Mouse (Mus musculus) lung, postnatal 0 days (tissue): ENCODE data around the gene Tmem151a. TPM values are rescaled to one million over a fixed set of nuclear protein-coding genes. Genes with fewer than 3 reads are reported as not detected.

Source experiments
- ATAC-seq: fragments of 200-750 bp; cut with Nextera tagmentation; 2 replicates; pipeline ENCODE4 v1.8.0; 2017; ENCODE audit warnings: moderate library complexity
- DNase-seq: peaks from one replicate; pipeline ENCODE4 v3.0.0-alpha.2; 2016; ENCODE audit warnings: low spot score
- H3K27ac ChIP-seq: fragments of 300-500 bp; sonication (generic); 2 replicates; pipeline ENCODE4 v1.5.1; 2014; ENCODE audit warnings: antibody characterized with exemption, mild to moderate bottlenecking, low read length, mixed read lengths
- H3K27me3 ChIP-seq: fragments of 300-500 bp; sonication (generic); replicated peaks from 2 replicates; pipeline ENCODE4 v1.6.1; 2014; ENCODE audit warnings: low read length, mixed read lengths; ENCODE audit not compliant: insufficient read depth
- H3K36me3 ChIP-seq: fragments of 300-500 bp; sonication (generic); 2 replicates; pipeline ENCODE4 v1.6.1; 2014; ENCODE audit warnings: low read length, mixed read lengths; ENCODE audit not compliant: insufficient read depth
- H3K4me1 ChIP-seq: fragments of 300-500 bp; sonication (generic); 2 replicates; pipeline ENCODE4 v1.6.1; 2014; ENCODE audit warnings: antibody characterized with exemption, low read depth, low read length, mixed read lengths; ENCODE audit not compliant: insufficient read depth
- H3K4me2 ChIP-seq: fragments of 300-500 bp; sonication (generic); replicated peaks from 2 replicates; pipeline ENCODE4 v1.6.1; 2014; ENCODE audit warnings: low read depth, mild to moderate bottlenecking, low read length, moderate library complexity, mixed read lengths
- H3K4me3 ChIP-seq: fragments of 300-500 bp; sonication (generic); 2 replicates; pipeline ENCODE4 v1.5.1; 2014; ENCODE audit warnings: low read depth, low read length
- H3K9ac ChIP-seq: fragments of 300-500 bp; sonication (generic); replicated peaks from 2 replicates; pipeline ENCODE4 v1.6.1; 2014; ENCODE audit warnings: low read depth, mild to moderate bottlenecking
- H3K9me3 ChIP-seq: fragments of 300-500 bp; sonication (generic); 2 replicates; pipeline ENCODE4 v1.6.1; 2016; ENCODE audit warnings: low read length, mixed read lengths
- CTCF ChIP-seq: IDR thresholded peaks from 2 replicates; pipeline ENCODE4 v1.5.1; 2016; ENCODE audit warnings: antibody characterized with exemption, mild to moderate bottlenecking
- EP300 ChIP-seq: IDR thresholded peaks from 2 replicates; pipeline ENCODE4 v1.6.1; 2016; ENCODE audit warnings: antibody characterized with exemption, mild to moderate bottlenecking, control low read depth
- WGBS: fragments of 180-500 bp; shearing (Covaris S2); extraction: QIAGEN DNeasy Blood & Tissue Kit; methylation state at CpG from one replicate; pipeline ENCODE4 v1.1.7; 2014; 5-methylcytosine and 5-hydroxymethylcytosine counted together
- polyA plus RNA-seq: library from polyadenylated mRNA; unstranded; fragments of >200 nt; fragmentation: Nextera tagmentation; extraction: Ambion mirVana; gene quantifications from 2 replicates; pipeline ENCODE4 v1.2.1, GENCODE M21; 2015

Tmem151a gene
- polyA plus RNA-seq, 1 experiment from 2014 or later: 4.5 TPM

DNA sequence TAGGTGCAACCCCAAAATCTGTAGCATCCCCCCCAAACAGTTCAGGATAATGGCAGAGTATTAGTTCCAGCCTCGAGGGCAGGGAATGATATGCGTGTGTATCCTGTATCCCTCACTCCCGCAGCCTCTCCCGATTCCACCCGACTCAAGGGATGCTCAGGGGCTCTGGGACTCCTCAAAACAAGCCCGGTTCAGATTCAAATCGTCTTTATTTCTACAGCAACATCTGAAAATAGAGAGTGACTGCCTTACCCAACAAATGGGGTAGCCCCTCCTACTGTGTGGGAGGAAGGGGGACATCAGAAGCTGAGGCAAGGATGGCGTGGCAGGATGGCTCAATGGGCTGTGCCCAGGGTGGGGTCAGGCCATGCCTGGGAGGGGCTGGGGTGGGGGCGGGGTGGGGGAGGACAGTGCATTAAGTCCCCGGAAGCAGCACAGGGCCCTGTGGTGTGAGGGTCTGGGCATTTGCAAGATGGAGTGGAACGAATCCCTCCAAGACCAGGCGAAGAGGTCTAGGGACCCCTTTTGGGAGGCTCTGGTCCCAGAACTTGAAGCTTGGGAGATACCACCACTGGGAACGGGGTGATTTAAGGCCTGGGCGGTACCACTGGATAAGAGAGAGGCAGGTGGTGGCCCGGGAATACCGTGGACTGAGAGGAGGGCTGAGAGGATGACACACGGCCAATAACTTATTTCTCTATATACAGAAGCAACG lies 22.4 kb upstream of the Tmem151a start:
- 66% methylated on average over 18 of the region's 18 CpGs for WGBS
- no peak overlapping the region for H3K27ac ChIP-seq
- H3K27me3 ChIP-seq: no peaks in the 10 kb centered on the region
- H3K9ac ChIP-seq: no peak overlapping the region
- peaks cover 7% of the 10 kb centered on the region; the same call in 1 of the 2 replicates for H3K4me1 ChIP-seq
- peaks cover 19% of the 10 kb centered on the region for H3K36me3 ChIP-seq
- no peaks in the 10 kb centered on the region for H3K9me3 ChIP-seq
- H3K4me3 ChIP-seq: no peak overlapping the region
- TF ChIP-seq EP300: no peak
- no peak for TF ChIP-seq CTCF
- H3K4me2 ChIP-seq: 0 out of 2 replicates have a peak overlapping the region, but pooled peaks have one; percentile 91
- ATAC-seq: no peak
- no peak for DNase-seq

DNA sequence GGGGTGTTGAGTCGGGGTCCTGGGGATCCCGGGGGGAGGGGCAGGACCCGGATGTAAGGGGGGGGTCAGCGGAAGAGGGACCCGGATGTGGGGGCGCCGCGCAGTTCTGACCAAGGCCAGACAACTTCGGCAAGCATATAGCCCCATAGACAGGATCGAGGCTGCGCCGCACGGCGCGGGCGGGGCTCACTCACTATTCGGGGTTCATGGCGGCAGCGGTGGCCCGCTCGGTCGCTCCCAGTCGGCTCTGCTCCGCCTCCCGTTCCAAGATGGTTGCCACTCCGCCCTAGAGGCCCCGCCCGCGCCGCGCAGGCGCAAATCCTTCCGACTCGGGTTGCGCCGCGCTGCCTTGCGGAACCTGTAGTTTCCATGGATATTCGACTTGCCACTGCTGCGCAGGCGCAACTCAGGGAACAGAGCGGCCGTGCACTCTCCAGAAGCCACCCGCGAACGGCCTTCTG lies 21.4 kb upstream of the Tmem151a start, which contains the start of gene Rab1b:
Rab1b (minus strand) TSS at position 342 of the 461 bp plus-strand sequence.
- WGBS: under 1% methylated on average over 41 of the region's 46 CpGs
- TF ChIP-seq EP300: no peak
- peak; percentile 17 for TF ChIP-seq CTCF
- no peaks in the 10 kb centered on the region for H3K9me3 ChIP-seq
- H3K36me3 ChIP-seq: peaks cover 28% of the 10 kb centered on the region
- DNase-seq (peak; percentile 99), ATAC-seq (peak; percentile 96)
- H3K4me1 ChIP-seq: peaks cover 7% of the 10 kb centered on the region; the same call in 1 of the 2 replicates
- peak within 1 kb of the TSS; percentile 91 for H3K4me2 ChIP-seq
- no peaks in the 10 kb centered on the region for H3K27me3 ChIP-seq
- peak within 1 kb of the TSS; percentile 87 for H3K4me3 ChIP-seq
- peak within 1 kb of the TSS; percentile 92 for H3K27ac ChIP-seq
- H3K9ac ChIP-seq: peak within 1 kb of the TSS; percentile 82

DNA sequence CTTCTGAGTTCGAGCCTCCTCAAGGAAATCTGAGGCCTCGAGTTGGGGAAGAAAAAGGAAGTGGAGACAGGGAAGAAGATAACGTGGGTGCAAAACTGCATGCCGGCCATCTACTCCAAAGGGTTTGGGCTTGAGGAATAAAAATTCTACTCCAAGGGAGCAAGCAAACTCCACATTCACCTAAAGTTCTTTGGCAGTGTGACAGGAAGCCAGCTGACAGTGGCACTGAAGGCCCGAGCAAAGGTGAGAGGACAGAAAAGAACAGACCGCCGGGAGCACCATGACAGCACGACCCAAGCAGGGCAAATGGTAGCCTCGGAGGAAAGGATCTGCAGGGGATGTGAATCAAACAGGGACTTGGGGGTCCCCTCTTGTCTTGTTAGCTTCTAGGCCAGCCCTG lies 20.7 kb upstream of the Tmem151a start:
- WGBS: 3% methylated on average over 9 of the region's 9 CpGs
- H3K36me3 ChIP-seq: peaks cover 33% of the 10 kb centered on the region

DNA sequence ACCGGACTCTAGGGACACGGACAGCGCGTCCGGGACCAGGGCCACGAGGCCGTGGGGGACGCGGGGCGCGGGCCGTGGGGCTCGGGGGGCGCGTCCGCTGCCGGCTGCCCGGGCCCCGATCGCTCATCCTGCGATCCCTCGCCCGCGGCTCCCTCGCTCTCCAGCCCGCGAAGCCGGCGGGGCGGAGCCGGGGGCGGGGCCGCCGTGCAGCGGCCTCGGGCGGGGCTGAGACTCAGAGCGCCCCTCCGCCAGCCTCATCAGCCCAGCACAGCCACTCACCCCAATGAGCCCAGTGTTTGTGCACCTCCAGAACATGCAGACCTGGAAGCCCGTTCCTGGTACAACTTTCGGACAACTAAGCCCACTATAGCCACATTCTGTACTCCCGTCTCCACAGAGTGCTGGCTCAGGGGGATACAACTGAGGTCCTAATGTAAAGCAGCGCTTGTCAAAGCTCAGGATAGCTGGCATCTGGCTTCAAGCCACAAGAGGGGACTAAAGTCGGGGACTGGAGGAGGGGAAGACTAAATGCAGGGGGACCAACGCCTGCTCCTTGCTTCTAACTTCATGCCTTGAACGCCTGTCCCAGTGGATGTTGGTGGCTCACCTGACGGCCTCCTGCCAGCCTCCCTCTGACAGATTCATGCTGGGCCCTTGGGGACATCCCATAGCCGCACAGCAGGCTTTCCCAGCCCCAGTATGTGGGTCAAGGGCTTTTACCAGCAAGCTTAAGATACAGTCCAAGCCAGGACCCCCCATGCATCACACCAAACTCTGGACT lies 13.2 kb upstream of the Tmem151a start, which contains the start of gene Cnih2:
Cnih2 (minus strand) TSS at position 159 of the 781 bp plus-strand sequence.
- no peaks in the 10 kb centered on the region for H3K9me3 ChIP-seq
- DNase-seq: peak; percentile 63

More for the DNA sequence above, 20.7 kb upstream of the Tmem151a start:
- Histone ChIP-seq H3K4me1 (peaks cover 7% of the 10 kb centered on the region; the same call in 1 of the 2 replicates), H3K4me3 (peak overlapping the region; percentile 87), H3K27ac (peak overlapping the region; percentile 92), H3K4me2 (peak overlapping the region; percentile 91), H3K9ac (peak overlapping the region; percentile 82), H3K9me3 (no peaks in the 10 kb centered on the region), H3K27me3 (no peaks in the 10 kb centered on the region)
- ATAC-seq: no peak
- no peak for DNase-seq
- TF ChIP-seq CTCF: no peak
- TF ChIP-seq EP300: no peak

DNA sequence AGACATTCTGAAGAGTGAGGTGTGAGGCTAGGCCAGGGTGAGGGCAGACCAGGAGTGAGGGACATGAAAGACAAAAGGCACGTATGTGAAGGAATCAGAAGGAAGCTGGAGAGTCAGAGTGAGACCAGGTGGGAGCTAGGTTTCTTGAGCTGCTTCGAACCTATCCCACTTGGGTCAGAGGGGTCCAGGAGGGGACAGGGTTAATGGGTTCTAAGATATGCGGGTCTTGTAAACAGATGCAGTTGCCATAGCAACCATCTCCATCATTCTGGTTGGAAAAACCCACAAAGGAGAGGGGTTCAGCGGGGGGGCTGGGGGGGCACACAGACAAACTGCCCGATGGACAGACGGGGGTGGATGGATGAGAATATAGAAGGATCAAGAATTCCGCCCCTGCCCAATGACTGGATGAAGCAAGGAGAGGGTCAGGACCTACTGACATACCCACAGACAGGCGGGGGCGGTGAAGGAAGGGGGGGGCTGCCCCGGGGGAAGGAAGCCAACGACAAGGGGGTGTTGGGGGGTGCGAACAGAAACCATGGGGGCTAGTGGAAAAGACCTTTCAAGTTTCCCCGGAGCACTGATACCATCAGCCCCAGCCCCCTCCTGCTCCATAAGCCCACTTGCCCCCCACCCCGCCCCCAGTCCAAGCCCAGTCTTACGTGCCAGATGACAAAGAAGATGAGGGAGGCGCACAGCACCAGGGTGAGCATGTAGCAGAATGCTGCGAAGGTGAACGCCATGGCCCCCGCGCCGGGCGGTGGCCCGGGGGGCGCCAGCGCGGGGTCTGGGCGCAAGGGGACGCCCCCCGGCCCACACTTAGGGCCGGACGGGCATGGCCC lies 12.4 kb upstream of the Tmem151a start:
- no peak overlapping the region for H3K9ac ChIP-seq
- H3K4me3 ChIP-seq: peak overlapping the region; percentile 28
- H3K36me3 ChIP-seq: peaks cover 22% of the 10 kb centered on the region
- peaks cover 4% of the 10 kb centered on the region; the same call in 1 of the 2 replicates for H3K4me1 ChIP-seq
- H3K27me3 ChIP-seq: no peaks in the 10 kb centered on the region
- DNase-seq: no peak
- WGBS: 10% methylated on average over 30 of the region's 31 CpGs
- ATAC-seq: no peak; the same call in 1 of the 2 replicates
- H3K9me3 ChIP-seq: no peaks in the 10 kb centered on the region
- TF ChIP-seq EP300 (no peak), CTCF (no peak)
- H3K4me2 ChIP-seq: peak overlapping the region; percentile 80
- H3K27ac ChIP-seq: no peak overlapping the region

More for the DNA sequence above, 13.2 kb upstream of the Tmem151a start, which contains the start of gene Cnih2:
- TF ChIP-seq CTCF (no peak), EP300 (no peak)
- Histone ChIP-seq H3K27me3 (no peaks in the 10 kb centered on the region), H3K4me2 (peak within 1 kb of the TSS; percentile 80), H3K4me1 (peaks cover 4% of the 10 kb centered on the region; the same call in 1 of the 2 replicates), H3K36me3 (peaks cover 30% of the 10 kb centered on the region), H3K27ac (no peak within 1 kb of the TSS), H3K9ac (no peak within 1 kb of the TSS), H3K4me3 (peak within 1 kb of the TSS; percentile 28)
- peak; percentile 57 for ATAC-seq
- 6% methylated on average over 34 of the region's 48 CpGs for WGBS
